Mouse (Mus musculus) CH12.LX (cell line): ENCODE measurements around the gene Abraxas1. TPM values are rescaled to one million over a fixed set of nuclear protein-coding genes. Genes with fewer than 3 reads are reported as not detected.
A peak's percentile ranks its signal among the peaks of the same experiment; 100 is the strongest.

Experiments
- DNase-seq: peaks from one replicate; pipeline ENCODE4 v3.0.0-alpha.2; 2013; ENCODE audit errors: extremely low read depth
- H3K27ac ChIP-seq: 2 replicates; pipeline ENCODE4 v1.5.1; 2012; ENCODE audit warnings: low read depth, mild to moderate bottlenecking, control low read depth, moderate library complexity; ENCODE audit not compliant: insufficient read depth
- H3K27me3 ChIP-seq: replicated peaks from 2 replicates; pipeline ENCODE3; 2012; ENCODE audit warnings: inconsistent platforms
- H3K36me3 ChIP-seq, 2 experiments: replicated peaks in 1 of 2; 2 replicates each; pipeline versions ENCODE3 to v1.6.1; 2012; ENCODE audit warnings: inconsistent platforms in 1 of 2, low read length in 1 of 2, mild to moderate bottlenecking in 1 of 2, mixed read lengths in 1 of 2, moderate library complexity in 1 of 2; ENCODE audit not compliant: control insufficient read depth in 1 of 2, insufficient read depth in 1 of 2
- H3K4me1 ChIP-seq, 2 experiments: 2 replicates each; pipeline ENCODE4 v1.6.1; 2012; ENCODE audit warnings: inconsistent platforms in 1 of 2, moderate library complexity in 1 of 2; ENCODE audit not compliant: insufficient read depth in 2 of 2, control insufficient read depth in 1 of 2
- H3K4me2 ChIP-seq: 2 replicates; pipeline ENCODE4 v1.6.1; 2012; ENCODE audit warnings: low read depth, mild to moderate bottlenecking, control low read depth; ENCODE audit not compliant: poor library complexity, insufficient read depth, severe bottlenecking
- H3K4me3 ChIP-seq, 3 experiments: fragments of 150-350 bp in 1 of 3; sonication (generic) in 1 of 3; replicated peaks in 1 of 3; 2 replicates each; pipeline versions ENCODE3 to v1.5.1; 2011 to 2012; ENCODE audit warnings: low read depth in 2 of 3, low read length in 2 of 3, mild to moderate bottlenecking in 2 of 3, moderate library complexity in 2 of 3, control low read depth in 1 of 3, improper control_type of control experiment in 1 of 3, inconsistent platforms in 1 of 3, mixed read lengths in 1 of 3; ENCODE audit not compliant: poor library complexity in 1 of 3
- H3K79me2 ChIP-seq: replicated peaks from 2 replicates; pipeline ENCODE4 v1.6.1; 2012; ENCODE audit warnings: mild to moderate bottlenecking, moderate library complexity; ENCODE audit not compliant: control insufficient read depth, poor library complexity, insufficient read depth, severe bottlenecking; ENCODE audit errors: extremely low read depth
- H3K9ac ChIP-seq: 2 replicates; pipeline ENCODE4 v1.6.1; 2012; ENCODE audit warnings: low read depth, mild to moderate bottlenecking, control low read depth, moderate library complexity; ENCODE audit not compliant: insufficient read depth
- H3K9me3 ChIP-seq: replicated peaks from 2 replicates; pipeline ENCODE3; 2012; ENCODE audit warnings: low read length, inconsistent platforms, mixed read lengths
- BHLHE40 ChIP-seq: IDR thresholded peaks from 2 replicates; pipeline ENCODE4 v1.6.1; 2011; ENCODE audit warnings: mild to moderate bottlenecking, low read depth, low read length, improper control_type of control experiment
- CHD2 ChIP-seq: IDR thresholded peaks from 2 replicates; pipeline ENCODE4 v1.6.1; 2011; ENCODE audit warnings: low read length, improper control_type of control experiment
- CTCF ChIP-seq, 2 experiments: IDR thresholded peaks in 1 of 2; conservative IDR thresholded peaks in 1 of 2; 2 replicates each; pipeline ENCODE4 v1.5.1; 2011 to 2012; ENCODE audit warnings: low read depth in 2 of 2, low read length in 2 of 2, improper control_type of control experiment in 1 of 2, inconsistent platforms in 1 of 2, mild to moderate bottlenecking in 1 of 2, moderate library complexity in 1 of 2
- E2F4 ChIP-seq: IDR thresholded peaks from 2 replicates; pipeline ENCODE4 v1.6.1; 2011; ENCODE audit warnings: low read depth, low read length, improper control_type of control experiment; ENCODE audit not compliant: insufficient replicate concordance
- EP300 ChIP-seq: IDR thresholded peaks from 2 replicates; pipeline ENCODE4 v1.6.1; 2011; ENCODE audit warnings: low read length, improper control_type of control experiment
- ETS1 ChIP-seq: conservative IDR thresholded peaks from 2 replicates; pipeline ENCODE4 v1.6.1; 2012; ENCODE audit warnings: low read depth, mild to moderate bottlenecking, inconsistent platforms, low read length, improper control_type of control experiment, moderate library complexity
- MAX ChIP-seq: IDR thresholded peaks from 2 replicates; pipeline ENCODE4 v1.6.1; 2011; ENCODE audit warnings: low read length, improper control_type of control experiment
- MXI1 ChIP-seq: IDR thresholded peaks from 2 replicates; pipeline ENCODE4 v1.6.1; 2011; ENCODE audit warnings: mild to moderate bottlenecking, low read depth, low read length, improper control_type of control experiment
- MYC ChIP-seq: IDR thresholded peaks from 2 replicates; pipeline ENCODE4 v1.6.1; 2011; ENCODE audit warnings: low read depth, mild to moderate bottlenecking, improper control_type of control experiment, low read length
- NELFE ChIP-seq: IDR thresholded peaks from 2 replicates; pipeline ENCODE4 v1.6.1; 2011; ENCODE audit warnings: low read depth, low read length, improper control_type of control experiment
- NRF1 ChIP-seq: IDR thresholded peaks from 2 replicates; pipeline ENCODE4 v1.6.1; 2014; ENCODE audit warnings: low read depth, mild to moderate bottlenecking, inconsistent platforms, low read length, improper control_type of control experiment, moderate library complexity
- PAX5 ChIP-seq: IDR thresholded peaks from 2 replicates; pipeline ENCODE4 v1.6.1; 2012; ENCODE audit warnings: low read length, inconsistent platforms, mixed read lengths
- POLR2AphosphoS2 ChIP-seq: IDR thresholded peaks from 2 replicates; pipeline ENCODE4 v1.6.1; 2011; ENCODE audit warnings: low read depth, low read length, improper control_type of control experiment
- SIN3A ChIP-seq: IDR thresholded peaks from 2 replicates; pipeline ENCODE4 v1.6.1; 2012; ENCODE audit warnings: low read length, improper control_type of control experiment, inconsistent platforms
- TBP ChIP-seq: conservative IDR thresholded peaks from 2 replicates; pipeline ENCODE4 v1.6.1; 2011; ENCODE audit warnings: low read depth, low read length, improper control_type of control experiment
- TCF12 ChIP-seq: IDR thresholded peaks from 2 replicates; pipeline ENCODE4 v1.6.1; 2014; ENCODE audit warnings: low read depth, mild to moderate bottlenecking, inconsistent platforms, low read length, improper control_type of control experiment
- UBTF ChIP-seq: IDR thresholded peaks from 2 replicates; pipeline ENCODE4 v1.6.1; 2012; ENCODE audit warnings: low read depth, mild to moderate bottlenecking, inconsistent platforms, low read length, improper control_type of control experiment, moderate library complexity
- USF1 ChIP-seq: IDR thresholded peaks from 2 replicates; pipeline ENCODE4 v1.6.1; 2014; ENCODE audit warnings: low read depth, mild to moderate bottlenecking, inconsistent platforms, low read length, improper control_type of control experiment
- ZMIZ1 ChIP-seq: IDR thresholded peaks from 2 replicates; pipeline ENCODE4 v1.6.1; 2012; ENCODE audit warnings: low read depth, mild to moderate bottlenecking, inconsistent platforms, low read length, improper control_type of control experiment
- ZNF384 ChIP-seq: IDR thresholded peaks from 2 replicates; pipeline ENCODE4 v1.6.1; 2012; ENCODE audit warnings: low read depth, low read length, improper control_type of control experiment, inconsistent platforms
- dilution Hi-C: fragments of 300-500 bp; cut with MboI; formaldehyde crosslinking; loops from 2 replicates; pipeline ENCODE4 v1.14.3; 2020; ENCODE audit warnings: low sequenced_read_pairs; ENCODE audit not compliant: extremely low pct_unique_long_range_greater_than_20kb, extremely low pct_ligation_motif_present
- in situ Hi-C: fragments of 300-500 bp; cut with MboI; formaldehyde crosslinking; loops from 3 replicates; pipeline ENCODE4 v1.14.3; 2019; ENCODE audit warnings: low sequenced_read_pairs, low pct_ligation_motif_present, low pct_unique_long_range_greater_than_20kb, mixed read lengths
- polyA plus RNA-seq: library from polyadenylated mRNA; unstranded; fragments of >175 nt; gene quantifications from 2 replicates; pipeline ENCODE4 v1.2.1, GENCODE M21; 2012; ENCODE audit warnings: low read depth; ENCODE audit not compliant: insufficient read length
- total RNA-seq, 2 experiments: library from RNA; depleted of rRNA; stranded (reverse); fragments of 300-350 nt in 1 of 2; fragments of >200 nt in 1 of 2; gene quantifications; 2 replicates each; pipeline ENCODE4 v1.2.3; 2012 to 2014

The Abraxas1 gene
- total and polyA plus RNA-seq, 3 experiments: 13.4 to 34.9 (median 30.9) TPM

- no peak overlapping the region for H3K9ac ChIP-seq
Observed at GRCm38 (mm10) chr5:100794084-100794483, 26.7 kb downstream of the Abraxas1 start.

GRCm38 (mm10) chr5:100792261-100792660 lies 28.5 kb downstream of the Abraxas1 start:
- in situ Hi-C loops: loop anchor here (10.0 to 25.0 kb wide), 2 partner anchors 107 to 230 kb away; partner anchors contain the start of gene Plac8
- Histone ChIP-seq H3K4me3 (no peak overlapping the region), H3K9me3 (no peaks in the 10 kb centered on the region), H3K36me3 (peaks cover 45 to 95% of the 10 kb centered on the region in 2 experiments), H3K27ac (no peak overlapping the region), H3K27me3 (no peaks in the 10 kb centered on the region), H3K9ac (no peak overlapping the region), H3K79me2 (peaks cover 20% of the 10 kb centered on the region), H3K4me1 (peaks cover 6 to 44% of the 10 kb centered on the region in 2 experiments; a peak in 3 of 4 replicates), H3K4me2 (no peak overlapping the region)
- dilution Hi-C loops: no loop called here
- DNase-seq: no peak
- TF ChIP-seq PAX5 (no peak), CHD2 (no peak), ZMIZ1 (no peak), SIN3A (no peak), UBTF (no peak), MAX (no peak), TBP (no peak), EP300 (no peak), ETS1 (no peak), USF1 (no peak), E2F4 (no peak), NRF1 (no peak), MYC (no peak), POLR2AphosphoS2 (no peak), BHLHE40 (no peak), TCF12 (no peak), MXI1 (no peak), NELFE (no peak)

More at GRCm38 (mm10) chr5:100794084-100794483, 26.7 kb downstream of the Abraxas1 start:
- peaks cover 33% of the 10 kb centered on the region for H3K79me2 ChIP-seq
- in situ Hi-C loops: loop anchor here (10.0 to 25.0 kb wide), 2 partner anchors 109 to 232 kb away; partner anchors contain the start of gene Plac8
- H3K9me3 ChIP-seq: no peaks in the 10 kb centered on the region
- H3K27me3 ChIP-seq: no peaks in the 10 kb centered on the region
- H3K27ac ChIP-seq: no peak overlapping the region
- no peak for DNase-seq
- peaks cover 40 to 76% of the 10 kb centered on the region in 2 experiments for H3K36me3 ChIP-seq
- no peak overlapping the region for H3K4me3 ChIP-seq
- dilution Hi-C loops: no loop called here
- no peak overlapping the region for H3K4me2 ChIP-seq
- H3K4me1 ChIP-seq: peaks cover 9 to 48% of the 10 kb centered on the region in 2 experiments
- TF ChIP-seq CTCF (conservative IDR thresholded peaks at IDR 0.05 in 1 of 2, IDR thresholded peaks at IDR 0.05 in 1 of 2; ENCODE audit: low read depth in 2 of 2, low read length in 2 of 2): peak in 1 of 2 experiments; percentile 25; a peak in 2 of 4 replicates
- TF ChIP-seq ZNF384: peak; percentile 74
- peak; percentile 80 for TF ChIP-seq BHLHE40
- TF ChIP-seq EP300: no peak
